Mouse (Mus musculus) midbrain, embryonic 16.5 days (tissue): ENCODE data around the gene Snupn. TPM values are rescaled to one million over a fixed set of nuclear protein-coding genes. Genes with fewer than 3 reads are reported as not detected.
A peak's percentile ranks its signal among the peaks of the same experiment; 100 is the strongest.
"Not testable (repeated sequence)": the region's sequence is repeated elsewhere in the genome, so short reads cannot be mapped to it uniquely, and the experiment has no call there.

Source experiments
- ATAC-seq: fragments of 200-750 bp; cut with Nextera tagmentation; 2 replicates; pipeline ENCODE4 v1.8.0; 2017; ENCODE audit warnings: moderate TSS enrichment
- H3K27ac ChIP-seq: fragments of 300-500 bp; sonication (generic); 2 replicates; pipeline ENCODE4 v1.5.1; 2014; ENCODE audit warnings: mild to moderate bottlenecking, low read length, mixed read lengths
- H3K27me3 ChIP-seq: fragments of 300-500 bp; sonication (generic); 2 replicates; pipeline ENCODE4 v1.6.1; 2014; ENCODE audit warnings: low read depth, low read length, mixed read lengths; ENCODE audit not compliant: control insufficient read depth, insufficient read depth
- H3K36me3 ChIP-seq: fragments of 300-500 bp; sonication (generic); 2 replicates; pipeline ENCODE4 v1.6.1; 2014; ENCODE audit warnings: mild to moderate bottlenecking, low read length, moderate library complexity, mixed read lengths; ENCODE audit not compliant: control insufficient read depth, insufficient read depth
- H3K4me1 ChIP-seq: fragments of 300-500 bp; sonication (generic); 2 replicates; pipeline ENCODE4 v1.6.1; 2014; ENCODE audit warnings: mild to moderate bottlenecking, low read length, mixed read lengths; ENCODE audit not compliant: control insufficient read depth, insufficient read depth
- H3K4me2 ChIP-seq: fragments of 300-500 bp; sonication (generic); 2 replicates; pipeline ENCODE4 v1.6.1; 2014; ENCODE audit warnings: mild to moderate bottlenecking, low read length, mixed read lengths
- H3K4me3 ChIP-seq: fragments of 300-500 bp; sonication (generic); 2 replicates; pipeline ENCODE4 v1.5.1; 2014; ENCODE audit warnings: low read depth, mild to moderate bottlenecking, low read length, moderate library complexity, mixed read lengths
- H3K9ac ChIP-seq: fragments of 300-500 bp; sonication (generic); 2 replicates; pipeline ENCODE4 v1.6.1; 2014; ENCODE audit warnings: low read depth, low read length, mixed read lengths
- H3K9me3 ChIP-seq: fragments of 300-500 bp; sonication (generic); replicated peaks from 2 replicates; pipeline ENCODE4 v1.6.1; 2014; ENCODE audit warnings: mild to moderate bottlenecking, low read length, mixed read lengths; ENCODE audit not compliant: control insufficient read depth, poor library complexity, severe bottlenecking
- WGBS: fragments of 180-500 bp; shearing (Covaris S2); extraction: QIAGEN DNeasy Blood & Tissue Kit; methylation state at CpG from one replicate; pipeline ENCODE4 v1.1.7; 2014; 5-methylcytosine and 5-hydroxymethylcytosine counted together
- polyA plus RNA-seq: library from polyadenylated mRNA; unstranded; fragments of >200 nt; fragmentation: Nextera tagmentation; extraction: Ambion mirVana; gene quantifications from 2 replicates; pipeline ENCODE4 v1.2.1, GENCODE M21; 2015

Snupn gene
- polyA plus RNA-seq, 1 experiment from 2014 or later = 32.0 TPM

- Histone ChIP-seq H3K9ac (peak overlapping the region; percentile 65), H3K4me3 (peak overlapping the region; percentile 63), H3K27ac (peak overlapping the region; percentile 63), H3K4me2 (peak overlapping the region; percentile 97), H3K36me3 (no peaks in the 10 kb centered on the region), H3K4me1 (peaks cover 17% of the 10 kb centered on the region), H3K9me3 (no peaks in the 10 kb centered on the region), H3K27me3 (peaks cover 11% of the 10 kb centered on the region)
- ATAC-seq = 0 out of 2 replicates have a peak, but pooled peaks have one; percentile 20
- WGBS = under 1% methylated on average over 35 of the region's 35 CpGs
Observed at GRCm38 (mm10) chr9:56927191-56928012, 23.3 kb upstream of the Snupn start.

GRCm38 (mm10) chr9:56928041-56928811 lies 22.5 kb upstream of the Snupn start, which contains the start of gene Snx33:
TSS of gene Snx33 (minus strand) at chr9:56928371.
- peak; percentile 81 for ATAC-seq
- Histone ChIP-seq H3K4me3 (peak within 1 kb of the TSS; percentile 63), H3K4me1 (peaks cover 17% of the 10 kb centered on the region), H3K27ac (peak within 1 kb of the TSS; percentile 63), H3K4me2 (peak within 1 kb of the TSS; percentile 97), H3K9me3 (no peaks in the 10 kb centered on the region), H3K27me3 (peaks cover 11% of the 10 kb centered on the region), H3K9ac (peak within 1 kb of the TSS; percentile 65), H3K36me3 (no peaks in the 10 kb centered on the region)
- WGBS = under 1% methylated on average over 46 of the region's 50 CpGs

DNA sequence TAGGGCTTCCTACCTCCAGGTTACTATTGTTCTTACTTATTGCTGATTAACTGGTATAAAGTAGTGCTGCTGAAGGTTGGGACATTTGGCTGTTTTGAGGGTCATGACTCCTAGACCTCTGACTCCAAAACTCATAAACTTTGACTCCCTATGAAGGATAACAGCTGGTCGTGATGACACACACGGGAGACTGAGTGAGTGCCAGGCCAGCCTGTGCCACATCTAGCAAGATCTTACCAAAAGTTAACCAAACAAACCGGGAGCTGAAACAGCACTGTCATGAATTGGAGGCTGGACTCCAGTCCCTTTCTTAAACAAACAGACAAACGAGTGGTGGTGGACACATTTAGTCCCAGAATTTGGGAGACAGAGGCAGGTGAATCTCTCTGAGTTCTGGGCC lies 21.2 kb upstream of the Snupn start:
- H3K9me3 ChIP-seq = no peaks in the 10 kb centered on the region
- H3K36me3 ChIP-seq = no peaks in the 10 kb centered on the region
- H3K4me3 ChIP-seq = no peak overlapping the region
- H3K27me3 ChIP-seq = peaks cover 11% of the 10 kb centered on the region
- 73% methylated on average over 4 of the region's 4 CpGs for WGBS
- H3K4me2 ChIP-seq = no peak overlapping the region
- no peak for ATAC-seq
- H3K4me1 ChIP-seq = peaks cover 12% of the 10 kb centered on the region
- H3K9ac ChIP-seq = no peak overlapping the region
- no peak overlapping the region for H3K27ac ChIP-seq

GRCm38 (mm10) chr9:56930556-56930955 lies 20.1 kb upstream of the Snupn start:
- Histone ChIP-seq H3K4me2 (no peak overlapping the region), H3K36me3 (no peaks in the 10 kb centered on the region), H3K9me3 (no peaks in the 10 kb centered on the region), H3K9ac (no peak overlapping the region), H3K4me3 (no peak overlapping the region), H3K4me1 (peaks cover 9% of the 10 kb centered on the region), H3K27me3 (peaks cover 11% of the 10 kb centered on the region), H3K27ac (no peak overlapping the region)
- ATAC-seq = no peak
- WGBS = 72% methylated on average over 1 of the region's 1 CpGs

DNA sequence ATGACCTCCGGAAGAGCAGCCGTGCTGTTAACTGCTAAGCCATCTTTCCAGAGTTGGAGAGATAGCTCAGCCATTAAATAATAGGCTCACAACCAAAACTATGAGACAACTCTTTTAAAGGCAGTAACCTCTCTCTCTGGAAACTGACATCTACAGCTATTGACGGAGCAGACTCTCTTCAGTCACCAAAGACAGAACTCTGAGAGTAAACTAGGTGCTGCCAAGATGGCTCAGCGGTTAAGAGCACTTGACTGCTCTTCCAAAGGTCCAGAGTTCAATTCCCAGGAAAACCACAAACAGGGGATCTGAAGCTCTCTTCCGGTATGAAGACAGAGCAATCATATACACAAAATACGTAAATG lies 13.8 kb upstream of the Snupn start:
- H3K27ac ChIP-seq = no peak overlapping the region

GRCm38 (mm10) chr9:56937223-56938160 lies 13.2 kb upstream of the Snupn start, which contains the start of gene Imp3:
TSS of gene Imp3 (plus strand) at chr9:56937475.
- peak; percentile 96 for ATAC-seq
- Histone ChIP-seq H3K9ac (peak within 1 kb of the TSS; percentile 84), H3K27ac (peak within 1 kb of the TSS; percentile 87), H3K4me1 (peaks cover 19% of the 10 kb centered on the region), H3K36me3 (no peaks in the 10 kb centered on the region), H3K9me3 (no peaks in the 10 kb centered on the region), H3K27me3 (no peaks in the 10 kb centered on the region), H3K4me2 (peak within 1 kb of the TSS; percentile 94), H3K4me3 (peak within 1 kb of the TSS; percentile 79)
- under 1% methylated on average over 73 of the region's 73 CpGs for WGBS

More for the DNA sequence above, 13.8 kb upstream of the Snupn start:
- ATAC-seq = peak; percentile 8; the same call in 1 of the 2 replicates
- H3K4me3 ChIP-seq = peak overlapping the region; percentile 79
- WGBS = 17% methylated on average over 6 of the region's 6 CpGs
- H3K9me3 ChIP-seq = no peaks in the 10 kb centered on the region
- peak overlapping the region; percentile 57 for H3K4me2 ChIP-seq
- H3K36me3 ChIP-seq = no peaks in the 10 kb centered on the region
- H3K9ac ChIP-seq = no peak overlapping the region
- H3K4me1 ChIP-seq = peaks cover 19% of the 10 kb centered on the region
- H3K27me3 ChIP-seq = no peaks in the 10 kb centered on the region

DNA sequence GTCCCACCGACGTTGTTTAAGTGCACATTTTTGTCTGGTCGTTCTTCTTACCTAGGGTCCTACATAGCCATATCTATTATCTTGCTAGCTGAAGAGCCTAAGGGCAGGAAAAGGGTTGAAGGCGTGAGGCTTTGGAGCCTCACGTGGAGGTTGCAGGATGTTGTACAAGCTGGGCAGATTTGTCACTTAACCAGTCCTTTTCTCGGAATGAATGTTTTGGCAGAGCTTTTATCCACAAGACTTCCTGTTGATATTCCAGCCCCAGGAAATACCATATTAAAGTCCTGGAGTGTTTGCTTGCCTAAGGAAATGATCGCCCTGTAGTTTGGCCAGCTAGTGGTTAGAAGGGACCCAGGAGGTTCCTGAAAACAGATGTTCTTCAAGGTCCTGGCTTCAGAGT lies 12.3 kb upstream of the Snupn start:
- Histone ChIP-seq H3K36me3 (no peaks in the 10 kb centered on the region), H3K27me3 (no peaks in the 10 kb centered on the region), H3K9me3 (no peaks in the 10 kb centered on the region), H3K9ac (peak overlapping the region; percentile 84), H3K27ac (peak overlapping the region; percentile 87; the same call in 1 of the 2 replicates), H3K4me2 (peak overlapping the region; percentile 94), H3K4me3 (peak overlapping the region; percentile 79), H3K4me1 (peaks cover 19% of the 10 kb centered on the region)
- no peak for ATAC-seq
- 7% methylated on average over 7 of the region's 7 CpGs for WGBS

- peaks cover 11% of the 10 kb centered on the region for H3K4me1 ChIP-seq
- H3K27me3 ChIP-seq, H3K4me3 ChIP-seq, ATAC-seq, H3K36me3 ChIP-seq, H3K27ac ChIP-seq, H3K9ac ChIP-seq, H3K9me3 ChIP-seq, H3K4me2 ChIP-seq: not testable (repeated sequence)
- WGBS = 29% methylated on average over 3 of the region's 3 CpGs
Observed at GRCm38 (mm10) chr9:56947481-56947880, 3.2 kb upstream of the Snupn start.
